Mouse (Mus musculus) myocyte (in vitro differentiated cells): ENCODE data around the gene Rnf6.

Experiments
- REST ChIP-seq: IDR thresholded peaks from one replicate; pipeline ENCODE4 v1.6.1; 2011; ENCODE audit warnings: mild to moderate bottlenecking, control low read depth, moderate library complexity; ENCODE audit not compliant: insufficient read depth, insufficient read length
- USF1 ChIP-seq: IDR thresholded peaks from one replicate; pipeline ENCODE4 v1.6.1; 2011; ENCODE audit warnings: low read depth, mild to moderate bottlenecking, control low read depth, moderate library complexity

DNA sequence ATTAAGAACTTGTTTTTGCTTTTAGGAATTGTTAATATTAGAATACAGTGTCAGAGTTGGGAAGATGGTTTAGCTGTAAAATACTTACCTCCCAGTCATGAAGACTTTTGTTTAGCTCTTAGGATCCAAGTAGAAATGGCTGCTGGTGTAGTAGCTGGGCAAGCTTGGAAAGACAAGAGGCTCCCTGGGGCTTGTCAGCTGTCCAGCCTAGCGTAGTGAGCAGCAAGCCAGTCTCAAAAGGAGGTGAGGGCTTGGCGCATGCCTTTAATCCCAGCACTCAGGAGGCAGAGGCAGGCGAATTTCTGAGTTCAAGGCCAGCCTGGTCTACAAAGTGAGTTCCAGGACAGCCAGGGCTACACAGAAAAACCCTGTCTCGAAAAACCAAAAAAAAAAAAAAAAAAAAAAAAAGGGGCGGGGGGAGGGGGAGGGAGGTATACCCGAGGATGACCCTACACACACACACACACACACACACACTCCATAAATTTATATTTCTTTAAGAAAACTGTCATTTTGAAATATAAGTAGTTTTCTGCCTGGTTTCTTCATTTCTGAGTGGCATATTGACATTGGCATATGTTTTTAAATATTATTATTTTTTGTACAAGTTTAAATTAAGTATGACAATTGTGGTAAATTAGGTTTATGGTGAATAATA lies 44.7 kb upstream of the Rnf6 start:
- TF ChIP-seq REST: no peak
- TF ChIP-seq USF1: no peak
